Mouse (Mus musculus) heart, postnatal 0 days (tissue): ENCODE data around the gene Mtmr12.

Experiments used
- CTCF ChIP-seq: IDR thresholded peaks from 2 replicates; pipeline ENCODE4 v1.5.1; 2016; ENCODE audit warnings: antibody characterized with exemption, control low read depth, low read depth
- EP300 ChIP-seq: IDR thresholded peaks from 2 replicates; pipeline ENCODE4 v1.6.1; 2016; ENCODE audit warnings: antibody characterized with exemption, low read depth

DNA sequence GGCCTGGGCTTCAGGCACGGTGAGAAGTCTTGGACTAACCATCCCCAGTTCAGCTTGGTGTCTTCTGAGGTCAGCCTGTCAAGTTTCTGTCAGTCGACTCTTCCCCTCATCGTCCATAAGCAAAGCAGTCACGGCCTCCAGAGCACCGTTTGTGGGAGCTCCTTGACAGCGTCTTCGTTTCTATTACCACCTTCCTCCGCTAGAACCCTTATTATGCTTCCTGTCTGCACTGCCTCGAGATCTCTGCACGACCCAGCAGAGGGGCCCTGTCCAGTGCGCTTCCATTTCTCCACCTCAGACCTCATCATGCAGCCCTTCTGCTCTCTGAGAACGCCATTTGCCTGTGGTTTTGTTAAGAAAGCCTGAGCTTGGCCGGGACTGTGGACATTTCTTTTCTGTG is 12.0 kb downstream of the Mtmr12 start:
- TF ChIP-seq CTCF, result no peak
- no peak for TF ChIP-seq EP300
